Mouse (Mus musculus): ENCODE results near the gene Degs2. TPM values are rescaled to one million over a fixed set of nuclear protein-coding genes. Genes with fewer than 3 reads are reported as not detected.
"Not testable (repeated sequence)": the region's sequence is repeated elsewhere in the genome, so short reads cannot be mapped to it uniquely, and the experiment has no call there.

The Degs2 gene
- under 1 TPM in 1 of 2 experiments, not detected in 1; 0.28 TPM for total RNA-seq (2021)
- long read RNA-seq, experiment 1, result 0 reads
- long read RNA-seq, experiment 2, partial matches to known transcripts, result 0 of 2 reads
- long read RNA-seq, experiment 2, other reads (novel, unspliced or antisense), result 1 of 2 reads

DNA sequence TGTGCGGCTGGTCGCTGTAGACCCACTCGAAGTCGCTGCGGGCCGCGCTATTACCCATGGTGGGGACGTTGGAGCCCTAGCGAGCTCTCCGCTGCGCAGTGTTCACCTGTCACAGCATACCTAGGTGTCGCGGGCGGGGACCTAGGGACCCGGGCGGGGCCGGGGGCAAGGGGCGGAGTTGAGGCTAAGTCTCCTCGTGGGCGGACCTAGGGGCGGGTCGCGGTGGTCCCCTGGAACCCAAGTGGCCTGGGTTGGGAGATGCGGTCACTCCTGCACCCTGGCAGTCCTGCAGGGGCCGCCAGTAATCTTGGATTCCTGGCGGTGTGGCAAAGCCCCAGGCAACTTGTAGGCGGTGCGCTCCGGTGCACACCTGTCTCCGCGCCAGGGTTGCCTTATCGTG is at the start of gene Degs2:
Gene Degs2 (minus strand): TSS at position 131 of the 400 bp plus-strand sequence.
- DNase-seq (ENCODE audit: low spot score in 2 of 2), result no peak

DNA sequence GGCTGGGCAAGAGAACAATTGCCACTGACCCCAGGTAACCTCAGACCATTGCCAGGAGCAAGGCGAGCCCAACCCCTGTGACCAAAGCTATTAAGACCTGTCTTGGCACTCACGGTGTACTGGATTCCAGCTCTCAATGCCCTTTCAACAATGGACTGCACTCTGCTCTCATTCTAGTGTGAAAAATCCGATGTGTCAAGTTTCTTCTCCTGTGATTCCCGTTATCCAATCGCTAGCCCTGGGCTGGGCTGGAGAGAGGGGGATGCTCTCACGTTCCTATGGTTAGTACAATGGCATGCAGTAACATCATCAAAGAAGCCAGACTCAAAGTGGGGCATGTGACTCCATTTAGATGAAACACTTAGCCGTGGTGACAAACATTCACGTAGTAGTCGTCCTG is 49.7 kb upstream of the Degs2 start:
- no peak for DNase-seq (ENCODE audit: low spot score in 2 of 2)

DNA sequence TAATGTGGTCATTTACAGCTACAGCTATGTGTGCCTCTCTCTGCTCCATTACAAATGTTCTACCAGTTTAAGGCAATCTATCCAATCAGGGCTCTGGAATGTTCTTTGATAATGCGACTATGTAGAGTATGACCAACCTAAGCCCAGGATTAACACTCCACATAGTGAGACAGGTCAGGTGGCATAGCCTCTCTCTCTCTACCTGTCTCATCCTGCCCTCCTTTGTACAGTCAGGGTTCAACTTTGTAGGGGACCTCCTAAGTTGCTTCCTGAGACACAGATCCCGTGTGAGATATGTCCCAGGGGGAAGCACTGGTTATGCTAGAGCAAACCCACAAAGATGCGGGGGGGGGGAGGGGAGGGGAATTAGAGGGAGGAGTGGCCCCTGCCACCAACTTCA is 48.1 kb upstream of the Degs2 start:
- DNase-seq (ENCODE audit: low spot score in 2 of 2), result no peak

DNA sequence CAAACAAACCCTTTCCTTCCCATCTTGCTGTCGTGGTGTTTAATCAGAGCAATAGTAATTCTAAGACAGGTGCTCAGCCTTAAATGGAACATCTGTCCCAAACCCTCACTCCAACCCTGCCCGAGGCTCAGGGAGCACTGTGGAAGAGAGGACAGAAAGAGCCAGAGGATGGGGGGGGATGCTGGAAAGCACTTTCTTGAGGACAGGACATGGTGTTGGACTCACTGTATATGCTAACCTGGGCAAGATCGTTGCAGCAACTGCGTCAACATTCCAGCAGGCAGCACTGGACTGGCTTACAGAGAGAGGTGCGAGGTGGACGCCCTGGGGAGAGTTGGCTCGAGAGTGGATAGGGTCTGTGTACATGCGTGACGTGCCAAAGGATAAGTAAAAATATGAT is 47.3 kb upstream of the Degs2 start:
- DNase-seq (ENCODE audit: low spot score in 2 of 2), result no peak

DNA sequence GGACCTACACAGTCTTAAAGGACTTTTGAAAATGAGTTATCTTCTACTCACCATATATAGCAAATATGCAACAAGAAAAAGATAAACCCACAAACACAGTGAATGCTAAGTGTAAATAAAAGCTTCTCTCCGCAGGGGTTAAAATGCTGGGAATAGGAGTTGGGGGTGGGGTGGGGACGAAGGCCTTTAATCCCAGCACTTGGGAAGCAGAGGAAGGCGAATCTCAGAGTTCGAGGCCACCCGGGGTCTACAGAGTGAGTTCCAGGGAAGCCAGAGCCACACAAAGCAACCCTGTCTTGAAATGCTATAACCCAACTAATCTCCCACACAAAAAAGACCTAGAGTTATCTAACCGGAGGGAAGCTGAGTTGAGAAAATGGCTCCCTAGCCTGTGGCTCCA is 46.9 kb upstream of the Degs2 start:
- DNase-seq (ENCODE audit: low spot score in 2 of 2), result no peak

DNA sequence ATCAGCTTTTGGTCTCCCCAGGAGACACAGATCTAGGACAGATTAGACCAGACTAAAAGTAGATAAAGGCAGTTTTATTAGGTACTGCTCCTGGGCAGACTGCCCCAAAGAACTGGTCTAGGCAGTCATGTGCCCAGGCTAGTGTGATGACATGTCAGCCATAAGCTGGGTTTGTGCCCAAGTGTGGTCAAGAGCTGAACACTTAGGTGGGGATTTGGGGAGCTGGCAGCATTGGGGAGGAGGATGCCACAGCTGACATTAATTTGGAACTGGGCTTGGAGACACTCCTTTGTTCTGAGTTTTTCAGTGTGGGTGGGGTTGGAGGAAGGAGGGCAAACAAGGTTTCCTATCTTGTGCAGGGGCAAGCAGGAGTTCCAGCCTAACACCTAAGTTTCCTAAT is 43.9 kb upstream of the Degs2 start:
- DNase-seq (ENCODE audit: low spot score in 2 of 2), result no peak

DNA sequence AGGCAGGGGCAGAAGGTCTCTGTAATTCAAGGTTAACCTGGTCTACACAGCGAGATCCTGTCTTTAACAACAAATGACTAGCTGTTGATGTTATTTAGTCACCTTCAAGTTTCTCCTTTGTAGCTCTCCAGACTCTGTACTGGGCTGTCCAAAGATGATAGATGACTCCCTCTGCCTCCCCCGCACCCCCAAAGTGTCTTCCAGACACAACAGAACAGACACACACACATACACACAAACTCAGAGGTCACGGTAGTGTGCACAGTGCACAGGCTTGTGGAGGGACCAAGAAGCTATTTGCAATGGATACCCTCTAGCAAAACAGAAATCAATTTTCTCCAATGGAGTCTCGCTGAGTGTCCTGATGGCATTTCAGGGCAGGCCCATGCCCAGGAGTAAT is 40.1 kb upstream of the Degs2 start:
- no peak for DNase-seq (ENCODE audit: low spot score in 2 of 2)

DNA sequence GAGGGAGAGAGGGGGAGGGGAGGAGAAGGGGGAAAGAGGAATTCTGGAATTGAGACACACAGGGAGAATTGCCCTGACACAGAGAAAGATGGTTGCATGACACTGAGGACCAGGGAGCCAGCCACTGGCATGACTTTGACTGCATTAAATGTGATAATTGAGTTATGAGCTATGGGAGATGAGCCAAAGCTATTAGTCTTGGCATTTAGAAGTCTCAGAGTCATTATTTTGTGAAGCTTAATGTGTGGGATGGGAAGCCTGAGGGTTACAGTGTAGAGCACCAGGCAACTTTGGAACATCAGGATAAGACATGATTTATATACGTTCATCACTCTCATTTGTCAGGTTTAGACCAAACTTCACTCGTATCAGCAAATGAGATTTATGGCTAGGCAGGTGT is 39.4 kb upstream of the Degs2 start:
- no peak for DNase-seq (ENCODE audit: low spot score in 2 of 2)

DNA sequence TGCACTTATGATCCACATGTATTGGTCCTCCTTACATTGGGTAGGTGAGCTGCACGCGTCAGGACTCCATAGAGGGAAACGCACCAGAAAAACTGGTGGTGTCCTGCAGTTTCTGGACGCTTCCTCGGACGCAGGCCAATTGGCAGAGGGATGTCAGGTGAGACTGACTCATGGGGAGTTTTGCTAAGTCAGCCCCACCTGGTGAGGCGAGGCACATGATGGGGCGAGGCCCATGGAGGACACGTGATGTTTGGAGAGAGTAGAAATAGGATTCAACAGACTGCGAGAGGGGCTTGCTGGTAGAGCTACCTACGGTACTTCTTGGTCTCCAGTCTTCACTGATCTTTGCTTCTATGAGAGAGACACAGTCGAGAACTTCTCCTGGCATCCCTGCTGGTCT is 36.6 kb upstream of the Degs2 start:
- DNase-seq (ENCODE audit: low spot score in 2 of 2), result no peak

DNA sequence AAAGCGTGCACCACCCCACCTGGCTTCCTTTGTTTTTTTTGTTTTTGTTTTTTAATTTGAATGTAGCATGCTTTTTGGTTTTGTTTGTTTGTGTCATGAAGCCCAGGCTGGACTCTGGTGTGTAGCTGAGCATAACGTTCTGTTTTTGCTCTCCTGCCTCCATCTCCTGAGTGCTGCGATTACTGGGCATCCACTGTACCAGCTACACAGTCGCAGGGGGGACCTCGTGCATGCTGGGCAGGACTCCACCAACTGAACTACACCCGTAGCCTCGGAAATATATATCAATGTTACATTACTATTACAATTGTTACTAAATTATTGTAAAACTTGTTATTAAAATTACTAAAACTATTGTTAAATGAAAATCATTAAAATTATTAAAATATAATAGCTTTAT is 35.7 kb upstream of the Degs2 start:
- DNase-seq (ENCODE audit: low spot score in 2 of 2), result no peak

DNA sequence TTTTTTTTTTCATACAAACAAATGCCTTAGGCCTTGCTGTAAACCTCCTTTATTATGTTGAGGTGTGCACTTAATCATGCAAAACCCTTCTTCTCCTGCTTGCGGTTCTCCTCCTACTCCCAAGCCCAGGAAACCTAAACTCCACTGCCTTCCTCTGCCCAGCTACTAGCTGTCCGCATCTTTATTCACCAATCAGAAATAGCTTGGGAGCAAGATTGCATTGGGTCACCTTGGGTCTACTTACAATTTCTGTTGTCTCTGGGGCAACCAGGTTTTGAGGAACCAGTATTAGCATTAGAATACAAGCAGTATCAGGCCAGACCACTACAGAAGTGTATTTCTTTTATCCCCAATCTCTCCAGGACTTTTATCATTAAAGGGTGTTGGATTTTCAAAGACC is 32.3 kb upstream of the Degs2 start:
- DNase-seq (ENCODE audit: low spot score in 2 of 2), result no peak

DNA sequence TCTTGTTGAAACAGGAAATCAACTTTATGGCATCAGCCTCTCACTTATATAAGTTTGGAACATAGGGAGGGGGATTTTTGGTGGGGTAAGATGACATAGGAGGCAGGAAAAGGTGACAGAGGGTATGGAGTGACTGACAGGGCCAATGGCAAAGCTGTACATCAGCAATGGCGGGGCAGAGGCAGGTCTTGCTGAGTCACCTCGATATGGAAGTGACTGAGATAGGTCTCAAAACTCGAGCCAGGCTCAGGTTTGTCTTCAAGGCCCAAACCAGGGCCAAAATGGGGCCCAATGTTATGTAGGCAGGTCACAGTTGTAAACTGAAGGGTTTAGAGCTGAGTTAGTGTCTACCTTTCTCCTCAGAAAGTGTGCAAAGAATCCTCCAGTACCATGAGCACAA is 21.7 kb upstream of the Degs2 start:
- DNase-seq (ENCODE audit: low spot score in 2 of 2), result no peak

DNA sequence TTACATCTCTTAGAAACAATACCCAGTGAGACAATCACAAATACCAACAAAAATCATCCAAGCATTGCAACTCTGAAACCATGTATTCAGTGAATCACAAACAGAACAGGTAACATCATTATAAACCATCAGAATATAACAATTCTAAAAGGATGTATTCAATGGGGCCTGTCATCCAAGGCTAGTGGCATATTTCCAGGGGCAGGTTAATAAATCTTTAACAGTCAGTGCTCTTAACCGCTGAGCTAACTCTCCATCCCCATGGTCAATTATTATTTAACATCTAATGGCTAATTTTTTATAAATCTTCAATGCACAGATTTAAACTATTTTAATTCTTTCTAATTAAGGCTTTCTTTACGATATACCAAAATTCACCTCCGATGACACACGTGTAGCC is 20.3 kb upstream of the Degs2 start:
- no peak for DNase-seq (ENCODE audit: low spot score in 2 of 2)

DNA sequence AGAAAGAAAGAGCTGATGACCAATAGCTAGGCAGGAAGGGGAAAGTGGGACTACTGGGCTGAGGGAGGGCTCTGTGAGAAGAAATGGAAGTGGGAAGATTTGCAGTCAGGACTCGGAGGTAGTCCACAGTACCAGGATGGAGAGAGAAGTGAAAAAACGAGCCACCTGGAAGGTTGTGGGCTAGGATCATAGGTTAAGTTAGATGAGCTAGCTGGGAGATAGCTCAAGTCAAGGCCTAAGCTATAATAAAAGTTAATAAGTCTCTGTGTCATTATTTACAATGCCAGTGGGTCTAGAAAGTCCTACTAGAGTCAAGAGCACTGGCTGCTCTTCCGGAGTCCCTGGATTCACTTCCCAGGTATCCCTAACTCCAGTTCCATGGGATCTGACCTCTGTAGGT is 16.4 kb upstream of the Degs2 start:
- no peak for DNase-seq (ENCODE audit: low spot score in 2 of 2)

DNA sequence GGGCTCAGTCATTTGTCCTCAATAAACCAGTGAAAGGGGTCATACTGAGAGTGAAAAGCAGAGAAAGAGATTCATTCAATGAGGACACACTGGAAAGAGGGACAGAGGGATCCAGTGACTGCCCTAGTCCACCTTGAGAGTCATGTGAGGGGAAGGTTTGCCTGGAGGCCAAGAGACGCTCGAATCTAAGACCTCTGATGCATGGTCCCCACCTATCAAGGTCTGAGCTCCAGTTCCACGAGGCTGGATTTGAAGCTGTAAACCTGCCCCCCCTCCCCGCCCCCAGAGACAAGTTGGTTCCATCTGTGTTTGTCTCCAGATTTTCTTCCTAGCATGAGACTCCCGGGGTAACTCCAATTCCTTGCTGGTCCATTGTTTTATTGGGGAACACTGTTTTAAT is 13.7 kb upstream of the Degs2 start:
- DNase-seq (ENCODE audit: low spot score in 2 of 2), result no peak

DNA sequence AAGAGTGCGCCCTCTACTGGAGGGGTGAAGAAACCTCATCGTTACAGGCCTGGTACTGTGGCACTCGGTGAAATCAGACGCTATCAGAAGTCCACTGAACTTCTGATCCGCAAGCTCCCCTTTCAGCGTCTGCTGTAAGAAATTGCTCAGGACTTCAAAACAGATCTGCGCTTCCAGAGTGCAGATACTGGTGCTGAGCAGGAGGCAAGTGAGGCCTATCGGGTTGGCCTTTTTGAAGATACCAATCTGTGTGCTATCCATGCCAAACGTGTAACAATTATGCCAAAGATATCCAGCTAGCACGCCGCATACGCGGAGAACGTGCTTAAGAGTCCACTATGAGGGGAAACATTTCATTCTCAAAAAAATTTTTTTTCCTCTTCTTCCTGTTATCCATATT is 11.9 kb upstream of the Degs2 start:
- not testable (repeated sequence) for DNase-seq (ENCODE audit: low spot score in 2 of 2)

DNA sequence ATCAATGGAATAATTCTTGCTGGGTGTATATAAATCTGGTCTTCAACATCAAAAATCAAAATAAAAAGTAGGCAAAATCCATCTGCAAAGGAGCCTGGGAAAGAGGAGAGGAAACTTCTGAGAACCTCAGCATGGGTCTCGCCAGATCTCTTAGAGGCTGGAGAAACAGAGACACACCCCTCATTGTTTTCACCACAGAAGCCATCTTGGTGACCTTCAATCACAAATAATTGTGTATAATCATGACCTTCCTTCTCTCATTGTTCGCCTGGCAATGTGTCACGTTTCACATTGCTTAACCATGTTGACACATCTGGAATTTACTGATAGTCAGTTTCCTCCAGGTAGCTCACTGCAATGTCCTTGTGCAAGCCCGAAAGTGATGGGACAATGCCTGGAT is 10.4 kb upstream of the Degs2 start:
- no peak for DNase-seq (ENCODE audit: low spot score in 2 of 2)

DNA sequence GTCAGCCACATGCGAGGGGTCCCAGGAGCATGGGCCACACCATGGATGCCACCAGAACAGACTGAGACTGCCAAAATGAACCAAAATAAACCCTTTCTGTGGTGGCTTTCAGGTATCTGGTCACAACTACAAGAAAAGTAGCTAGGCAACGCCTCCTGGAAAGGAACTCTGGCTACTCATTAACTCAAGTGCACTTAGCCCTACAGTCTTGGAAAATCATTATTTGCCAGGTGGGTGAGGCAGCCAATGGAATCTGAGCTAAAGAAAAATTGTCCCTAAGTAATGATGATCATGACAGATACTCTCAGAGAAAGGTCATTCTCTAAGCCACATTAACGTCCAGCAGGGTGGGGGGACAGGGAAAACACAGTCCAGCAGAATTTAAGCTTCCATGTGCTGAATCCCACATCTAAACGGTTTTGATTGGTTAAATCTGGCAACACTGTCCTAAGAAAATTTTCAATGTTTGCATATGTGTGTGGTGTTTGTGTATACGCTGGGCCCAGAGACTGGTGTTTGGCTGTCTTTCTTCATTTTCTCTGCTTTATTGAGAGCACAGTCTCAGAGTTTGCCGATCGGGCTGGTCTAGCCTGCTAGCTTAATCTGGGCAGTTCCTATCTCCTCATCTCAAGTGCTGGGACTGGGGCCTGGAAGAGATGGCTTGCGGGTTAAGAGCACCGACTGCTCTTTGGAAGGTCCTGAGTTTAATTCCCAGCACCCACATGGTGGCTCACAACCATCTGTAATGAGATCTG is 8.9 kb upstream of the Degs2 start:
- no peak for DNase-seq (ENCODE audit: low spot score in 2 of 2)

DNA sequence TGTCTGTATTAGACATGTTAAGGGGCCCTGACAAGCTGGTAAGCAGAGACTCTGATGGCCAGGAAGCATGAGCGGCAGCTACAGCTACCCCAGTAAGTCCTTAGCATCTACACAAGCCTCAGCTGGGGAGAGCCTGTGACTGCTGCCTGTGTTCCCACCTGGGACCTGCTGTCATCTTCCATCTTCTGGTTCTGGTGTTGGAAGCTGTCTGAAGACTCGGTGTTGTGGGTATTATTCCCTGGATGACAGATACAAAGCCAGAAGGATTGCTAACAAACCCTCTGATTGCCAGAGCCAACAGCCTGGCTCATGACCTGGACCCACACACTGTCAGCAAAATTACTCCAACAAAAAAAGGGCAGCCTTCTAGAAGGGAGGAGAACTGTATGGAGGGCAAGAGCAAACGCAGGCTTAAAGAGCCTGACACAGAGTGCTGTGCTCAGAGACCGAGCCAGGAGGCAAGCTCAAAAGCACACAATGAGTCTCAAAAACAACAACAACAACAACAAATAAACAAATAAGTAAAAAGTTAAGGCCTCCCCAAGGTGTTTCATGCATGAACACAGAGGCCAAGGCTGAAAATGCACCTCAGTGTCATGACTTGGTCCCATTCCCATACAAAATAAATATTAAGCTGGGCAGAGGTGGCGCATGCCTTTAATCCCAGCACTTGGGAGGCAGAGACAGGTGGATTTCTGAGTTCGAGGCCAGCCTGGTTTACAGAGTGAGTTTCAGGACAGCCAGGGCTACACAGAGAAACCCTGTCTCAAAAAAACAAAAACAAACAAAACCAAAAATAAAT is 8.1 kb upstream of the Degs2 start:
- DNase-seq (ENCODE audit: low spot score in 2 of 2), result no peak

DNA sequence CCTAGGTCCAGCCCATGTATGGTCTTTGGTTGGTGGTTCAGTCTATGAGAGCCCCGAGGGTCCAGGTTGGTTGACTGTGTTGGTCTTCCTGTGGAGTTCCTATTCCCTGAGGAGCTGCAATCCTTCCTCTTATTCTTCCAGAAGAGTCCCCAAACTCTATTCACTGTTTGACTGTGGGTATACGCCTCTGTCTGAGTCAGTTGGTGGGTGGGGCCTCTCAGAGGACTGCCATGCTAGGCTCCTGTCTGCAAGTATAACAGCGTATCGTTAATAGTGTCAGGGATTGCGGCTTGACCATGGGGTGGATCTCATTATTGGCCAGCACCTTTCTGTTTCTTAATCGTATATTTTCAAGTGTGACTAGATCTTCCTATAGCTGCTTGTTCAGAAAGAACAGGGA is 7.3 kb upstream of the Degs2 start:
- no peak for DNase-seq (ENCODE audit: low spot score in 2 of 2)

DNA sequence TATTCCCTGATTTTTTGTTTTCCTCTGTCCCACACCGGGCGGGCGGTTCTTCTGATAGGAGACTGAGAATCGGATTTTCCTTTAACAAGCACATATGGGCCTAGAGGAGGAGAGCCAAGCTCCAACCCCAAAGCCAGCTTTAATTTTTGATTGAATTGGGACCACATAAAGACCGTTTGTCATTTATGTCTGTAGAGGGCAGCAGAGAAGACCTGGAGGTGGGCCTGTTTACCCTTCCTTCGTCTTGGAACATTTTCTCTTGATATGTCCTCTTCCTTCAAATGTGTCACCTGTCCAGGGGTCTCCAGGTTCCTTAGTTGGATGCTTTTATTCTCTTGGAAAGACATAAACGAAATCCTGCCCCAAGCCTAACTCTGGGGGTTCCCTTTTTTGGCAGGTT is 4.0 kb upstream of the Degs2 start:
- DNase-seq (ENCODE audit: low spot score in 2 of 2), result no peak

DNA sequence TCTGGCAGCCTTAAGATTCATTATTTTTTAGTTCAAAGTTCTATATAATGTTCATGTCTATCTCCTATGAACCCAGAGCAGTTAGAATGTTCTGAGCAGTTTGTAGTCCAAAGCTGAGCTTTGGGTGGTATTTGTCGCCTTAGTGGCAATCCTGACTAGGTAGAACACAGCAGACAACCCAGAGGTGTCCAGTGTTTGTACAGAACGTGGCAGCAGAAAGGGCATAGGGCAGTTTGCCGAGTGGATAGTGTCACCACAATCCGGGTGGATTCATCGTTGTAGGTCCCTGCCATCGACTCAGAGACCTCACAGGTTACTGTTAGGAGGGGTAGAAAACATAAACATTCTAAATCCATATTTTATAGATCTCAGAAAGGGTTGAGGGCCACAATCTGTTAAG is 3.4 kb upstream of the Degs2 start:
- DNase-seq (ENCODE audit: low spot score in 2 of 2), result no peak

DNA sequence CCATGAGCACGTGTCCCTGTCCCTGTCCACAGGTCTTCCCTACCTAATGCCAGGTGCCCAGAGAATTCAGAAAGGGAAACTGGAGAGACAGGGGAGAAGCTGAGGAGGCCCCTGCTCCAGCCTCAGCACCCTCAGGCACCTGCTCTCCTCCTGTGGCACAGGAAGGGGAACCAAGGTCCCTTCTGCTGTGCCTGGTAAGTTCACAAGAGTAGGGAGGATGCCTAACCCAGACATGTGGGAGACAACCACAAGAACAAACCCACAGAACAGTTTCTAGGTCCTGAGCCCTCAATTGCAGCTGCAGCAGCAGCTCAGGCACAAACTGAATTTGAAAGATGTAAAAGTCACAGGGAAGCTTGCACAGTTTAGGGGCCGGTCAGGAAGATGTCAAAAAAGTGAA is 894 bp downstream of the Degs2 start:
- no peak for DNase-seq (ENCODE audit: low spot score in 2 of 2)

Measured in adrenal gland, postnatal 4 days (tissue).